Mouse (Mus musculus): ENCODE measurements at regions not wholly inside any gene's neighbourhood (a gene's known extent, or its start where the extent isn't known, plus 50 kb on each side); places are given as distances from the start of the nearest gene placed in this dataset.

- in situ Hi-C loops (cut with MboI, MseI), result loop anchor here (10.0 kb wide), 1 partner anchor 1069 kb away; the partner anchor contains the start of gene B3galt5
Measured at GRCm38 (mm10) chr16:97304156-97304735, 52.3 kb upstream of the Bace2 start.
